ENCODE assay signal across 14 mouse cellular contexts in the genomic region with DNA sequence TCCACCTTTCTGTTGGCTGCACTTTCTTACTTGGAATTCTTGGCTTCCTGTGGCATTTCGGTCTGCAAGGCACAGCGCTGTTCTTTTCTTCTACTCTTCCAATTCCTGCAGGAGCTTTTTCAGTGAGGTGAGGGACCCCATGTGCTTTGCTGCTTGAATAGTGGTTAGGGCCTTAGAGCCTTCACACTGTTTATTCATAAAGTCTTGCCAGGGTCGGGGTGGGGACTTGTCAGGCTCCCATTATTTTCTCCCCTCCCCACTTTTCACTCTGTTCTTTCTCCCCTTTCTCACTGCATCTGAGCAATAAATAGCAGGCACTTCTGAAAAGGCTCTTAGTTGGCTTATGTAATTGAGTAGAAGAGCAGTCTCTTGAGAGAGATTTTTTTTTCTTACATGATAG.
DNase-seq lines count a peak whose midpoint lies in the region; ATAC-seq lines count a peak whose summit lies in the region.
"Had no signal": no experiment of that assay in that cellular context is flagged by ENCODE, and none has a peak within 500 bp of the region (broad histone marks: within the 10 kb centered on the region; RNA-seq: fewer than 3 reads in every experiment).

No protein-coding gene starts in this region.

- H3K27me3 ChIP-seq in heart, embryonic 12.5 days (replicated peaks) = no peaks in the 10 kb centered on the region
- H3K27me3 ChIP-seq in limb, embryonic 12.5 days = no peaks in the 10 kb centered on the region
- H3K27me3 ChIP-seq in limb, embryonic 10.5 days (ENCODE audit: low read depth, poor library complexity, severe bottlenecking) = no peaks in the 10 kb centered on the region
- no peaks in the 10 kb centered on the region for H3K27me3 ChIP-seq in forebrain, embryonic 13.5 days
- H3K27me3 ChIP-seq: limb, embryonic 13.5 days; midbrain, embryonic 12.5 days; stomach, embryonic 15.5 days had no signal

- WGBS in heart, embryonic 12.5 days = 57% methylated on average over 3 of the region's 3 CpGs
- WGBS in limb, embryonic 12.5 days = 72% methylated on average over 3 of the region's 3 CpGs
- 77% methylated on average over 3 of the region's 3 CpGs for WGBS in limb, embryonic 10.5 days
- 15% methylated on average over 3 of the region's 3 CpGs for WGBS in forebrain, embryonic 13.5 days

- peak overlapping the region; percentile 85 for H3K27ac ChIP-seq in heart, embryonic 12.5 days (ENCODE audit: poor library complexity, severe bottlenecking)
- peak overlapping the region; percentile 41; the same call in 1 of the 2 replicates for H3K27ac ChIP-seq in limb, embryonic 12.5 days
- no peak overlapping the region for H3K27ac ChIP-seq in limb, embryonic 10.5 days
- peak overlapping the region; percentile 63 for H3K27ac ChIP-seq in forebrain, embryonic 13.5 days
- H3K27ac ChIP-seq: limb, embryonic 13.5 days; midbrain, embryonic 12.5 days; stomach, embryonic 15.5 days had no signal

- H3K4me2 ChIP-seq in heart, embryonic 12.5 days = peak overlapping the region; percentile 59
- no peak overlapping the region for H3K4me2 ChIP-seq in limb, embryonic 12.5 days
- H3K4me2 ChIP-seq in forebrain, embryonic 13.5 days = no peak overlapping the region
- H3K4me2 ChIP-seq: limb, embryonic 13.5 days; midbrain, embryonic 12.5 days; stomach, embryonic 15.5 days had no signal

- no peaks in the 10 kb centered on the region for H3K36me3 ChIP-seq in heart, embryonic 12.5 days
- no peaks in the 10 kb centered on the region for H3K36me3 ChIP-seq in limb, embryonic 12.5 days
- H3K36me3 ChIP-seq in limb, embryonic 10.5 days = no peaks in the 10 kb centered on the region
- H3K36me3 ChIP-seq in forebrain, embryonic 13.5 days (ENCODE audit: poor library complexity, severe bottlenecking) = no peaks in the 10 kb centered on the region
- H3K36me3 ChIP-seq: midbrain, embryonic 12.5 days; stomach, embryonic 15.5 days had no signal

- H3K4me1 ChIP-seq in heart, embryonic 12.5 days (replicated peaks) = peaks cover 51% of the 10 kb centered on the region
- H3K4me1 ChIP-seq in limb, embryonic 12.5 days (replicated peaks) = peaks cover 24% of the 10 kb centered on the region
- 0 out of 2 replicates have a peak, but pooled peaks cover 2% of the 10 kb centered on the region for H3K4me1 ChIP-seq in limb, embryonic 10.5 days
- peaks cover 42% of the 10 kb centered on the region for H3K4me1 ChIP-seq in forebrain, embryonic 13.5 days

- no peak for ATAC-seq in heart, embryonic 12.5 days (ENCODE audit: insufficient number of reproducible peaks, low FRiP score)
- ATAC-seq in limb, embryonic 12.5 days (ENCODE audit: insufficient number of reproducible peaks, insufficient read depth, low FRiP score, low TSS enrichment, low read depth) = no peak
- ATAC-seq in forebrain, embryonic 13.5 days = peak; percentile 71
- ATAC-seq in CD4-positive, CD25-positive, alpha-beta regulatory T cell, adult 4 months = no peak
- ATAC-seq: inflammation-experienced regulatory T-cells, adult 6 months had no signal

- no peak overlapping the region for H3K9ac ChIP-seq in heart, embryonic 12.5 days
- no peak overlapping the region for H3K9ac ChIP-seq in limb, embryonic 12.5 days (replicated peaks)
- no peak overlapping the region for H3K9ac ChIP-seq in forebrain, embryonic 13.5 days
- H3K9ac ChIP-seq: limb, embryonic 13.5 days; midbrain, embryonic 12.5 days; stomach, embryonic 15.5 days had no signal

- H3K9me3 ChIP-seq in heart, embryonic 12.5 days (replicated peaks) = no peaks in the 10 kb centered on the region
- H3K9me3 ChIP-seq in limb, embryonic 12.5 days = no peaks in the 10 kb centered on the region
- no peaks in the 10 kb centered on the region for H3K9me3 ChIP-seq in limb, embryonic 10.5 days (replicated peaks)
- no peaks in the 10 kb centered on the region for H3K9me3 ChIP-seq in forebrain, embryonic 13.5 days (replicated peaks)
- H3K9me3 ChIP-seq: limb, embryonic 13.5 days; midbrain, embryonic 12.5 days; stomach, embryonic 15.5 days had no signal

- H3K4me3 ChIP-seq in heart, embryonic 12.5 days = no peak overlapping the region
- H3K4me3 ChIP-seq in limb, embryonic 12.5 days (replicated peaks) = no peak overlapping the region
- H3K4me3 ChIP-seq in limb, embryonic 10.5 days = no peak overlapping the region
- no peak overlapping the region for H3K4me3 ChIP-seq in forebrain, embryonic 13.5 days
- H3K4me3 ChIP-seq: limb, embryonic 13.5 days; midbrain, embryonic 12.5 days; stomach, embryonic 15.5 days had no signal

- no peak for DNase-seq in heart, adult 8-10 months (ENCODE audit: low spot score)
- DNase-seq in limb, embryonic 10.5 days (ENCODE audit: low spot score) = no peak
- DNase-seq in brain, adult 2 months (ENCODE audit: low read depth, low spot score) = peak; percentile 57
- no peak for DNase-seq in kidney, adult 9 months
- DNase-seq: layer of hippocampus, postnatal 36 days; thymus, postnatal 14 days had no signal
